Mouse (Mus musculus): ENCODE measurements around the gene Cntrob.
A peak's percentile ranks its signal among the peaks of the same experiment; 100 is the strongest.

Gene Cntrob

DNA sequence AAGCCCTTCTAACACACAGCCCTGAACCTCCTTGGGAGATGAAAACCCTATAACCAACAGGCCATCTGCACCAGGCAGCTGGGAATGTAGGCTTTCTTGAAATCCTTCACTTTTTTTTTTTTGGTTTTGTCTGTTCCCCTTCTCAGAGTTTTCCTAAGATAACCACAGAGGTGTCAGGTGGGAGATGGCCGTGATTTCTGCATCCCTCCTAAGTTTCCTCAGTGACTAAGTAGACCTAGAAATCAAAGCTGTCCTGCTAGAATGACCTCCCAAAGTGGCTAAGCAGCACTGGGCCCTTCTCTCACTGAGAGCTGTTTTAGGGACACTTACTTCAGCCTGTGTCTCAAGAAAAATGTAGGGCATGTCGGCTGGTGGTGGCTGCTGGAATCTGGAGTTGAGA is 25.8 kb downstream of the Cntrob start:
- DNase-seq = no peak

DNA sequence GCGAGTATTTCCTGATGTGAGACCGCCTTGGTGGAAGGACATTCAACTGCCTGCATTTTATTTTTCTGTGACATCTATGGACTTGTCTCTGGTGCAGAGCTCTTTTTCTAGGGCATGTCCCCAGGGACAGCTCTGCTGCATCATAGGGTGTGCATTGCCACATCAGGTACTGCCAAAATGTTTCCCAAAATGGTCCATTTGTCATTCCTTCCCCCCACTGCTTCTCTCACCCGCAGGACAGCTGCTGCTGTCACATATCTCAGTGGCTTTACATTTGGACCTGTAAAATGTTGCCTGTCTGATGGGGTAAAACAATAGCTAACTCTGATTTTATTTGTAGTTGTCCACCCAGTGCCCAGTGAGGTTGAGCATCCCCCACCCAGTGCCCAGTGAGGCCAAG is 28.3 kb downstream of the Cntrob start:
- no peak for DNase-seq

DNA sequence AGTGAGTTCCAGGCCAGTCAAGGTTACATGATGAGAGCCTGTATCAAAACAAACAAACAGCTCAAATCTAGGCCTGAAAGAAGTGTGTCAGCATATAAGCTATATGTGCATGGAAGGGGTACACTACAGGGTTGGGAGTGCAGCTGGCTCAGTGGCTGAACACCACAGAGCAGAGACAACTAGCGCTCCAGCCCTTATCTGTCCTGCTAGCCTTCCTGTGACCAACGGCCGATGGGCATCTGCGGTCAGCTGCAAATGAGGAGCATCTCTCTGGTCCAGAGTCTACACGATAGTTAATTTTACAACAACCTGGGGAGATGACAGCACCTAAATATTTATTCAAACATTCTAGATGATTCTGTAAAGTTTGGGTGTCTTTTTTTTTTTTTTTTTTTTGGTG is 32.5 kb downstream of the Cntrob start:
- DNase-seq = no peak

DNA sequence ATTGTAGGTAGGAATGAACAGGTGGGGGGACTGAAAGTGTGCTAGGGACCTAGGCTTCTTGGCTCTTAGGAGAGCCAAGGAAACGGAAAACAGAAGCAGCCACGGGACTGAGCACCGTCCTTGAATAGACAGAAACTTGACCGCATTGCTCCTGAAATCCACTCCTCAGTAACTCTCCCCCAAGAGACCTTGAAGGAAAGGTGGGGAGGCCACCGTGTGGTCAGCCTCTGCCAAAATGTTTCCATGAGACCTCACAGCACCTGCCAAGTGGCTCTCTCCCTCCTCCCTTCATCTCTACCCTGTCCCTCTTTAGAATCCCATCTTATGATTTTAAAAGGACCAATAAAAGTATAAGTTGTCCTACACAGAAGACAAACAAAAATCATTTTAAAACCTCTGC is 46.3 kb downstream of the Cntrob start:
- DNase-seq = no peak

DNA sequence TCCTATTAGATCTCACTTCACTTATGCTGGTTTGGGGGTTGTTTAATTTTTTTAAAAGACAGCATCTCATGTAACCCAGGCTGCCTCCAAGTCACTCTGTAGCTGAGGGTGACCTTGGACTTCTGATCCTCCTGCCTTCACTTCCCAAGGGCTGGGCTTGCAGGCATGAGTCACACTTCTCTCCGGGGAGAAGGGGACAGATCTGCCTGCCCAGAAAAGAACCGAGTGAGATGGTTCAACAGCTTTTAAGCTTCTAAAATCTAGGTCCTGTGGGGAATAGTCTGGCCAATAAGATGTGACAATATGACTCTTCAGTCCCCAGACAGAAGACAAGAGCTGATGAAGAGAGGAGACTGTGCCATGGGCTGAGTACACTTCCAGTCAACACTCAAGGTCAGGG is 47.5 kb downstream of the Cntrob start:
- DNase-seq = no peak

DNA sequence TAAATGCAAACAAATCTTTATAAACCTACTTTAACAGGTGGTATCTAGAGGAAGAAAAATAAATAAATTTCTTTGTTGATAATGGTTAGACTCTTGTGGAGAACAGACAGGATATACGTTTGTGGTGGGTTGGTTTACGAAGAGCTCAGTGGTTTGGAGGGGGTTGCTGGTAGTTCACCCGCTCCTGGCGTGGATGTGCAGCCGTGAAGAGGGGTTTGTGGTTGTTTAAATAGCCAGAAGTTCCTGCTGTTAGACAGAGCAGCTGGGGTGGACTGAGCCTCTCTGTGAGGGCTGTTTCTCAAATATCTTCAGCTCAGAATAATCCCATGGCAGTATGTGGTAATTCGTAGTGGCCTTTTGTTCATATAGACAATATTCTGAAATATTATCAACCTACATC is 47.9 kb downstream of the Cntrob start:
- DNase-seq = peak; percentile 12 to 25

DNA sequence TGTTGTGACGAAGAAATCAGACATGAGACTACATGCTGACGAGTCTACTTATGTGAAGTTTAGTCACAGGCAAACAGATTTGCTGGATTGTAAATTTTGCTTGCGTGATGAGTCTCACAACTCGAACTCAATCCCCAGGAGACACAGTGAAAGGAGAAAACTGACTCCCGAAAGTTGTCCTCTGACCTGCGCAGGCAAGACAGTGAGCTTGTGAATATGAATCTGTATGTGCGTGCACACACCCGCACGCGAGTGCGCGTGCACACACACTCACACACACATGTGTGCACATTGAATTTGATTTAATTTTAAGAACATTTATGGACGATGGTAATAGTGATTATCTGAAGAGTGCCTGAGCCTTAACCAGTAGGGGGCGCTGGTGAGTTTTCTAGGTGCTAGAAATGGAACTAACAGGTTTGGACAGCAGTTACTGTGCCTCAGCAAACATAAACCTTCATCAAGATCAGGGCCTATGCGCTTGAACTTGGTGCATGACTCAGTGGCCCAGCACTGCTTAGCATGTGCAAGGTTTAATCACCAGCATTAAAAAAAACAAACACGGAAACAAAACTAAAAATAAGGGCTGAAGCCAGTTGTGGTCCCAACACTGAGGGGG is 51.3 kb downstream of the Cntrob start:
- DNase-seq = peak; percentile 66 to 77

DNA sequence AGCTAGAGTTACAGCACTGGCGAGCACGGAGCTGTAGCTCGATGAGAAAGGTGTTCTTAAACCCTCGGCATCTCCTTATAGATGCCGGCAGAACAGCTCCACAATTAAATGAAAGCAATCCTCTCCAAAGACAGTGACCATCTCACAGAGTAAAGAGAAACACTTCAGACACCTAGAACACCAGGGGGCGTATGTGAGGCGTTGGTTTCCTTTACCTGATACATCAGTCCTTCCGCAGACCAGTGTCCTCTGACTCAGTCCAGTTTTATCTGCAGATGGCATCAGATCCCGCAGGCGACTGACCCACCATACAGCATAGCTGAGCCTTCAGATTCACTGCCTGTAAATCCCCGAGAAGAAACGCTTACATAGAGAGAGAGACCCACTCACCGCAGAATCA is 54.0 kb downstream of the Cntrob start:
- peak; percentile 59 to 67 for DNase-seq

DNA sequence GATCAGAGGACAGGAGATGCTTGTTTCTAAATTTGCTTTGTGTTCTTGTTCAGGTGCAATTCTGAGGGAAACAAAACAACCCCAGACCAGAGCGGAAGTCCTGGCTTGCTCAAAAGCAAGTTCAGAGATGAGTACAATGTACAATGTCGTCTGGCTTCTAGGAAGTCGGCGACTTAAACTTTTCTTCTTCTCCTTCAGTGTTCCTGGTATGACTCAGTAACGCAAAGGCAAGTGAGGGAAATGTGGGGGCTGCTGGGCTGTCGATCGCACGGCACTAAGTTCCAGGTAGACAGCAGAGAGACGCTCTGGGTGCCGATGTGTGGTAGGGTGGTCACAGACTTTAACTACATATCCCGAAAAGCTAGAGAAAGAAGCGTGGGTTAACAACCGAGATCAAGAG is 55.5 kb downstream of the Cntrob start:
- DNase-seq = no peak

DNA sequence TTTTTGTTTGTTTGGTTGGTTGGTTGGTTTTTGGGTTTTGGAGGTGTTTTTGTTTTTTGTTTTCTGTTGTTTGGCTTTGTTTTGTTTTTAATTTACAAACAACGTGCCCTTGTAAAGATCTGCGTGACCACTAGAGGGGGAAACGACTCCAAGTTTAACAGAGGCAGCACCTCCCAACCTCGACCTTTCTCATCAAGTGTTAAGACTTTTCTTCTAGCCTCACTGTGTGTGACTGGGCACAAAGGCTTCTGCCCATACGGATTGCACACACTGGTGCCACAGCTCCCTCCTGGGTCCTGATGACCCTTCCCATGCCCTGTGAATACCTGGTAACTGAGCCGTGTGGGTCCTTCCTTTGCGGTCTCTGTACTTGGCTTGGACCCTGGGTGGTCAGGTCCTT is 56.2 kb downstream of the Cntrob start:
- no peak for DNase-seq

DNA sequence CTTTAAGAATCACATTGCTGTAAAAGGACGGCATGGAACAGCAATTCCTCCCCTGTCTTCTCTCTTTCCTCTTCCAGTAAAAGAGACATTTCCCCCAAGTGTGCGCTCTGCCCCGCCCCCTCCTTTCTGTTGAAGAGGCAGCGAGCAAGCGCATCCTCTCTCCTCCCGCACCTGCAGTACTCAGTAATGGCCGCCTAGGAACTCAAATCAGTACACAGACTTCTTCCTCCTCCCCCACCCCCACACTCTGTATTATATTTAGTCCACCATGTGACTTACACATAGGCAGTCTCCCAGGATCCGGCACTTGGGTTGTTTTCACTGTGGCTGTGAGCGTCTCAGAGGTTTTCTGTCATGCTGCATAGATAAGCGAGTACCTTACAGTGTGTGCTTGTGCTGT is 57.3 kb downstream of the Cntrob start:
- peak; percentile 82 to 89 for DNase-seq

DNA sequence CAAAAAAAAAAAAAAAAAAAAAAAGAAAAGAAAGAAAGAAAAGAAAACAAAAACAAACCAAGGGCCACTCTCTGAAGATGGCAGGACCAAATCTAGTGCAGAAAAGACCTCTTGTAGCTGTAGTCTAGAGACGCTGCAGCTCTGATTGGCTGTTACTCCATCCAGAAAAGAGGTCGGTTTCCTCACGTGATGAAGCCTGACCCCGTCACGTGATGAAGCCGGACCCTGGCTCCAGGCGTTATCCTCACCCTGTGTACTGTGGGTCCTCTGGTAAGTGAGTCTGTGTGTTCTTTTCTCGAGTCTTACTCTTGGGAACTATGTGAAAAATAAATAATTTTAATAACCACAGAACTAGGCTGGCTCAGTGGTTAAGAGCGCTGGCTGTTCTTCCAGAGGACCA is 58.2 kb downstream of the Cntrob start:
- no peak for DNase-seq

DNA sequence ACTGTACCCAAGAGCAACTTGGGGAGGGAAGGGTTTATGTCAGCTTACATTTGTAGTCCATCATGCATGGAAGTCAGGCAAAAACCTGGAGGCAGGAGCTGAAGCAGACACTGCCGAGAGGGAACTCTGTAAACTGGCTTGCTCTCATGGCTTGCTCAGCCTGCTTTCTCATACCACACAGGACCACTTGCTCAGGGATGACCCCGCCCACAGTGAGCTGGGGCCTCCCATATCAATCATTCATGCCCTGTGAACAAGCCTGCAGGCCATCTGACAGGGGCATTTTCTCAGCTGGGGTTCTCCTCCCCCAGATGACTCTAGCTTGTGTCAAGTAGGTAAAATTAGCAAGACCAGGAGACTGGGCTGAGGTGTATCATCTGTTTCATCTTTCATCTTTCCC is 59.3 kb downstream of the Cntrob start:
- DNase-seq = no peak

DNA sequence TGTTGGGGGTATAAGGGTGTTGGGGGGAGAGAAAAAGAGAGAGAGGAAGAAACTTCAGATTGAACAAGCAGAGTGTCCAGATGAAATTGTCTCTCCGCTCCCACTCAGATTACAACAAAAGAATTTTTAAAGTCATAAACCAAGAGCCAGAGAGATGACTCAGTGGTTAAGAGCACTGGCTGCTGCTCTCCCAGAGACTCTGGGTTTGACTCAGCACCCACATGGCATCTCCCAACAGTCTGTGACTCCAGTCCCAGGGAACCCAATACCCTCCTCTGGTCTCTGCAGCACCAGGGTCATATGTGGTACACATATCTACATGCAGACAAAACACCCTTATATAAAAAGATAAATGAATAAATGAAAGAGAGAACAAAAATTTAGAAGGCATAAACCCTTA is 63.5 kb downstream of the Cntrob start:
- no peak for DNase-seq

DNA sequence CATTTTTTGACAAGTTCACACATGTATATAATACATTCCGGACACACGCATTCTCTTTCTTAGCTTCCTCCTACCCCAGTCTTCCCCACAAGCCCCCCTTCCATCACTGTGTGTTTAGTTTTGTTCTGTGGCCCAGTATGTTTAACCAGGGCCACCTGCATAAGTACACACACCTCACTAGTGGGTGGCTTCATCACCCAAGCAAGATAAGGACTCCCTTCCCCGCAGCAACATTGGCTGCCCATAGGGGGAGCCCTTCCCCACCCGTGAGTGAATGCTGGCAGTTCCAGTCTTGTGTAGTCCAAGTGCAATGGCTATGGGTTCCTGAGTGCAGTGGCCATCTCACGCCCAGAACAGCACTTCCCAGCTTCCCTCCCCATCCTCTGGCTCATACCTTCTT is 65.3 kb downstream of the Cntrob start:
- peak; percentile 63 to 69 for DNase-seq

DNA sequence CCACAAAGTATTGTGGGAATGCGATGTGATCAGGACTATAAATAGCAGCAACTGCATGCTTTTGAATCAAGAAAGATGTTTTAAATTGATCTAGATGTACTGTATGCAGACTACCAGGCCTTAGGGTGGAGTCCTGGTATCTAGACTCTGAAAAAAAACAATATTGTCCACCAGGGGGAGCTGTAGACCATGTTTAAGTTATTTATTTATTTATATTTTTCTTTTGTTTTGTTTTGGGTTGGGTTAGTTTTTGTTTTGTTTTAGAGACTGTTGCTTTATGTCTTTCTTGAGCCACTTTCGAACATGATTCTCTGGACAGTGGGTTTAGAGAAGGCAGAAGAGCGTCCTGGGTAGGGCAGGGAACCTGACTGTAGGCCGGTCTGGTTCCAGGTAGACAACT is 65.8 kb downstream of the Cntrob start:
- DNase-seq = no peak

DNA sequence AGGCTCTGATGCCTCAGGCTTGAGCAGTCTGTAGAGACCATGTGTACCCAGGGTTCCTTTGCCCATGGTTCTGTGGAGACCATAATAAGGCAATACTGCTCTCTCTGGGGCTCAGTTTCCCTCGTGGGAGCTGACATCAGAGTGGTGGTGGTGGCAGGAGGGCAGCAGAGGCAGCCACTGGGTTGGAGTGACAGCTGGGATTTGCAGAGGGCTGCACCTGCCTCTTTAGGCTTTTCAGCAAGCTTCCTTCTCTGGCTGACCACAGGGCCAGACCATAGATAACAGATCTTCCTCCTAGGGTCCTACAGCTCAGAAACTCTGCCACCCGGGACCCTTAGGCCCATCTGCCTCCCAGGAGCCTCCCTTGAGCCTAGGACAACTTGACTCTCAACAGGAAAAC is 66.5 kb downstream of the Cntrob start:
- no peak for DNase-seq

DNA sequence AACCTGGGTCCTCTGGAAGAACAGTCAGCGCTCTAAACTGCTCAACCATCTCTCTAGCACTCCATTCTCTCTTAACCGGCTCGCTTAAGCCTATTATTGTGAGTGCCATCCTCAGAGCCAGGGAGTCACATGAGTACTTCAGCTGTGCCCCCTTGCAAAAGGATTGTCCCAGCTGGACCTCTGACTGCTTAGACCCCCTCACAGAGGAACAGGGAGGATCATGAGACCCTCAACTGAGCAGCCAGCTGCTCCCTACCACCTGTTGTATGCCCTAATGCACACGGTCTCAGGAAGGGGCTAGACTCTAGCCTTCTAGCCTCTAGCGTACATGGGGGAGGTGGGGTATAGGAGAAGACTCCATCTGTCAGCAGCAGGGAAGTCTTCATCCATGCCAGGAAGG is 68.8 kb downstream of the Cntrob start:
- no peak for DNase-seq

DNA sequence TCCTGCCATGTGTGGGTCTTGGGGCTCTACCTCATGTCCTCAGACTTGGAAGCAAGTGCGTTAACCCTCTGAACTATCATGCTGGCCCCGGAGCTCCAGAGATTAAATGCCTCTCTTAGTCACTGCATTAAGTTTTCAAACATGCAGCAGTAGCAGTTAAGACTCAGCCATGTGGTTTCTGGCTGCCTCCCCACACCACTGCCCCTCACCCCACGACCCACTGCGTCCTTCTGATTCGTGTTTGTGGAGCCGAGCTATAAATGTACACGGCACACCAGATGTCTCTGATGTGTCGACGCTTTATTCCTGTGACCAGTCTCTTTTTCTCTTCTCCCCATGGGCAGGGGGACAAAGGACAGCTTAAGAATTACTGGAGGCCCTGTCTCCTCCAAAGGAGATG is 70.4 kb downstream of the Cntrob start:
- no peak for DNase-seq

DNA sequence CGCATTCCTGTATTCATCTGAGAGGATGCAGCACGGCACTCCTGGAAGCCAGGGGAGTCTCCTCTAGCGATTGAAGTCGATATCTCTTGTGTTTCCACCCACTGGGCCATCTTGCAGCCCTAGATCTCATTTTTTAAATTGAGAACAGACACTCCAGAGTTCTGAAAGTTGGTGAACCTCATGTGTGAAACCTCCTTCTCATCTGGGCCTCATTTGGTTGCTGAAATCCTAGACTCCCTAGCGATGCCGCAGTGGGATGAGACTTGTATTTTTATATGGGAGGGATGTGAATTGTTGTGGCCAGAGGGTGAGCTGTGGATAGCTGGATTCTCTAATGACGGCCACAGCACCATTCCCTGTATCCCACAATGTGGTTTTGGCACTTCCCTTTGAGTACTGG is 71.6 kb downstream of the Cntrob start:
- no peak for DNase-seq

DNA sequence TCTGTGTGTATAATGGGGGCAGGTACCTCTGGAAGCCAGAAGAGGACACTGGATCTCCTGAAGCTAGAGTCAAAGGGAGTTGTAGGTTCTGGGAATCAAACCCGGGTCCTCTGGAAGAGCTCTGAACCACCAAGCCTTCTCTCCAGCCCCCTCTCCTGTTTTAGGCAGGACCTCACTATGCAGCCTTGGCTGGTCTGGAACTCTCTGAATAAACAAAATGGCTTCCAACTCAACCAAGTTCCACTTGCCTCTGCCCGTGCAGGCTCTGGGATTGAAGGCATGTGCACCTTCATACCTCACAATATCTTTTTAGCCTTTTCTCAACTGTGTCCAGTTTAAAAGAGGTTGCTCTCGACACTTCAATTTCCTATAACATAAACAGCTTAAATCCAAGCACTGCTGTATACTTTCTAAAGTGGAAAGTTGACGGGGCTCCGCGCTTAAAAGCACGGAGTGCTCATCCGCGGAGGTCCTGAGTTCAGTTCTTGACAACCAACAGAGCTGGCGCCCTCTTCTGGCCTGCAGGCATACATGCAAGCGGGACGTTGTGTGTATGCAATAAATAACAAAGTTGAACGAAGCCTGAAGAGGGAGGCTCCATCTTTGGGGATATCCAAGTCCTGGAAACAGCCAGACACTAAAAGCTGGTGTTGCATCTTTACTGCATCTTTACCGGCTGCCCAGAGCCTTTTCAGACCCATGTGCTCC is 72.3 kb downstream of the Cntrob start:
- DNase-seq = peak; percentile 27 to 31

DNA sequence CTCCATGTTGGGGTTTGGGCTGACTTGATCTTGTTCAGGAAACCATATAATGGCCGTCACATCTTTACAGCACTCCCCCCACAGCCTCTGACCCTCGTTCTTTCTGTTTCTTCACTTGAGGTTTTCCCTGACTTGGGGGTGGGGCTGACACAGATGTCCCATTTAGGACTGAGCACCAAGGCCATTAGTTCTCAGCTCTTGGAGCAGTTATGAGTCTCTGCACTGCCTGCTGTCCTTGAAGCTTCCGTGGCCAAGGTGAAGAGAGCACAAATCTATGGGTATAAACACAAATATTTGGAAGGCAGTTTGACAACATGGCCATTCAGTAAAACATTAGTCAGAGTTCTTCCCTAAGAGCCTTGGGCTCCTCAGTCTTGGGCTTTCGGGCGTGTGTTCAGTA is 73.5 kb downstream of the Cntrob start:
- no peak for DNase-seq
